In the genomic region with DNA sequence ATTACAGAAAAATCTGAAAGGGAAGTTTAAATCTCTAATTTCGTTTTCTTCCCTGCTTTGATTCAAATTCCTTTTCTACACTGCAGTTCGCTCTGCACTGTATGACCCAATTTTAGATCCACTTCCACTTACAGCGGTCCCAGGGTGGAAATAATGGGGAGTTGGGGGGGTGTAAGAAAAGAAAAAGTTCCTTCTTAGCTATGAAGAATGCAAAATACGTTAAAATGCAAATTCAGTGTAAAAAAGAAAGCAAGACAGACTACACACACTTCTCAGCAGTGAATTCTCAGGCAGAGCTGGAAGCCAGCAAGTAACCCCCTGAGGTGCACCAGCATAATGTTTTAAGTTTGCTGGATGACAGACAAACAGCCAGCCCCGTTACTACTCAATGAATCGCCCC, we compare ENCODE assay signal across 26 mouse cellular contexts.
"Had no signal": no experiment of that assay in that cellular context is flagged by ENCODE, and none has a peak within 500 bp of the region (broad histone marks: within the 10 kb centered on the region; RNA-seq: fewer than 3 reads in every experiment).

No protein-coding gene starts in this region.

- ATAC-seq: hindbrain, postnatal 0 days; intestine, embryonic 16.5 days; liver, embryonic 12.5 days had no signal

- H3K4me2 ChIP-seq: heart, embryonic 11.5 days; heart, embryonic 13.5 days; heart, embryonic 15.5 days; hindbrain, embryonic 13.5 days; hindbrain, embryonic 15.5 days; kidney, embryonic 15.5 days; limb, embryonic 13.5 days; limb, embryonic 15.5 days; liver, embryonic 12.5 days had no signal

- H3K9ac ChIP-seq: heart, embryonic 13.5 days; heart, embryonic 15.5 days; hindbrain, embryonic 13.5 days; hindbrain, embryonic 15.5 days; kidney, embryonic 15.5 days; limb, embryonic 13.5 days; limb, embryonic 15.5 days; liver, embryonic 12.5 days; liver, embryonic 14.5 days had no signal

- H3K27ac ChIP-seq: heart, adult 2 months; heart, embryonic 13.5 days; heart, embryonic 15.5 days; hindbrain, embryonic 13.5 days; hindbrain, embryonic 15.5 days; hindbrain, postnatal 0 days; kidney, embryonic 15.5 days; kidney, postnatal 0 days; limb, embryonic 13.5 days; limb, embryonic 15.5 days; liver, embryonic 12.5 days; liver, embryonic 14.5 days had no signal

- DNase-seq: gastrocnemius, postnatal 14 days; gastrocnemius, postnatal 36 days; heart, adult 2 months; heart, postnatal 14 days; heart, postnatal 36 days; kidney, adult 11 months; kidney, adult 2 months; kidney, adult 9 months; kidney, postnatal 14 days; kidney, postnatal 36 days; layer of hippocampus, adult 9-11 months; layer of hippocampus, postnatal 36 days; left cerebral cortex, postnatal 4 days had no signal

- H3K4me3 ChIP-seq: heart, adult 2 months; heart, embryonic 13.5 days; heart, embryonic 15.5 days; hindbrain, embryonic 13.5 days; hindbrain, embryonic 15.5 days; kidney, embryonic 15.5 days; limb, embryonic 13.5 days; limb, embryonic 15.5 days; liver, embryonic 12.5 days had no signal

- H3K4me1 ChIP-seq: hindbrain, embryonic 15.5 days; liver, embryonic 12.5 days had no signal

- H3K36me3 ChIP-seq: heart, embryonic 13.5 days; heart, embryonic 15.5 days; hindbrain, embryonic 13.5 days; hindbrain, embryonic 15.5 days; kidney, embryonic 15.5 days; limb, embryonic 13.5 days; limb, embryonic 15.5 days; liver, embryonic 12.5 days had no signal

- H3K9me3 ChIP-seq: heart, embryonic 13.5 days; heart, embryonic 15.5 days; hindbrain, embryonic 13.5 days; hindbrain, embryonic 15.5 days; kidney, embryonic 15.5 days; limb, embryonic 13.5 days; limb, embryonic 15.5 days; liver, embryonic 12.5 days had no signal

- H3K27me3 ChIP-seq: heart, embryonic 13.5 days; heart, embryonic 15.5 days; hindbrain, embryonic 13.5 days; hindbrain, embryonic 15.5 days; kidney, embryonic 15.5 days; limb, embryonic 13.5 days; limb, embryonic 15.5 days; liver, embryonic 12.5 days had no signal
